Mouse (Mus musculus) liver, postnatal 0 days (tissue): ENCODE measurements around the gene Faap100.

Experiments used
- CTCF ChIP-seq: sonication (generic); IDR thresholded peaks from 2 replicates; pipeline ENCODE4 v1.5.1; 2016; ENCODE audit warnings: antibody characterized with exemption, low read depth
- EP300 ChIP-seq: IDR thresholded peaks from 2 replicates; pipeline ENCODE4 v1.6.1; 2016; ENCODE audit warnings: antibody characterized with exemption, low read depth, mild to moderate bottlenecking

GRCm38 (mm10) chr11:120376302-120377160 lies 2.0 kb downstream of the Faap100 start:
- TF ChIP-seq CTCF = no peak
- TF ChIP-seq EP300 = no peak
